Mouse (Mus musculus) heart, embryonic 16.5 days (tissue): ENCODE measurements around the gene Foxp1. TPM values are rescaled to one million over a fixed set of nuclear protein-coding genes. Genes with fewer than 3 reads are reported as not detected.

Source experiments
- ATAC-seq: fragments of 200-750 bp; cut with Nextera tagmentation; replicated peaks from 2 replicates; pipeline ENCODE4 v1.8.0; 2017; ENCODE audit warnings: moderate number of reproducible peaks; ENCODE audit not compliant: insufficient read depth, low FRiP score; ENCODE audit errors: extremely low read depth
- H3K27ac ChIP-seq: fragments of 300-500 bp; sonication (generic); 2 replicates; pipeline ENCODE4 v1.5.1; 2014; ENCODE audit warnings: mild to moderate bottlenecking, low read length, control low read depth, moderate library complexity
- H3K27me3 ChIP-seq: fragments of 300-500 bp; sonication (generic); 2 replicates; pipeline ENCODE4 v1.6.1; 2014; ENCODE audit warnings: low read length, mixed read lengths; ENCODE audit not compliant: control insufficient read depth, insufficient read depth
- H3K36me3 ChIP-seq: fragments of 300-500 bp; sonication (generic); 2 replicates; pipeline ENCODE4 v1.6.1; 2014; ENCODE audit not compliant: control insufficient read depth, insufficient read depth
- H3K4me1 ChIP-seq: fragments of 300-500 bp; sonication (generic); 2 replicates; pipeline ENCODE4 v1.6.1; 2014; ENCODE audit warnings: low read length, mixed read lengths; ENCODE audit not compliant: control insufficient read depth, insufficient read depth
- H3K4me2 ChIP-seq: fragments of 300-500 bp; sonication (generic); 2 replicates; pipeline ENCODE4 v1.6.1; 2014; ENCODE audit warnings: low read depth, mild to moderate bottlenecking, control low read depth, low read length
- H3K4me3 ChIP-seq: fragments of 300-500 bp; sonication (generic); 2 replicates; pipeline ENCODE4 v1.5.1; 2014; ENCODE audit warnings: mild to moderate bottlenecking, control low read depth, low read length
- H3K9ac ChIP-seq: fragments of 300-500 bp; sonication (generic); 2 replicates; pipeline ENCODE4 v1.6.1; 2014; ENCODE audit warnings: low read length, control low read depth
- H3K9me3 ChIP-seq: fragments of 300-500 bp; sonication (generic); replicated peaks from 2 replicates; pipeline ENCODE4 v1.6.1; 2016; ENCODE audit warnings: low read length; ENCODE audit not compliant: control insufficient read depth
- WGBS: fragments of 180-500 bp; shearing (Covaris S2); extraction: QIAGEN DNeasy Blood & Tissue Kit; methylation state at CpG from one replicate; pipeline ENCODE4 v1.1.7; 2014; 5-methylcytosine and 5-hydroxymethylcytosine counted together
- polyA plus RNA-seq: library from polyadenylated mRNA; unstranded; fragments of >200 nt; fragmentation: Nextera tagmentation; extraction: Ambion mirVana; gene quantifications from 2 replicates; pipeline ENCODE4 v1.2.1, GENCODE M21; 2015

The Foxp1 gene
- polyA plus RNA-seq, 1 experiment from 2014 or later = 59.0 TPM

DNA sequence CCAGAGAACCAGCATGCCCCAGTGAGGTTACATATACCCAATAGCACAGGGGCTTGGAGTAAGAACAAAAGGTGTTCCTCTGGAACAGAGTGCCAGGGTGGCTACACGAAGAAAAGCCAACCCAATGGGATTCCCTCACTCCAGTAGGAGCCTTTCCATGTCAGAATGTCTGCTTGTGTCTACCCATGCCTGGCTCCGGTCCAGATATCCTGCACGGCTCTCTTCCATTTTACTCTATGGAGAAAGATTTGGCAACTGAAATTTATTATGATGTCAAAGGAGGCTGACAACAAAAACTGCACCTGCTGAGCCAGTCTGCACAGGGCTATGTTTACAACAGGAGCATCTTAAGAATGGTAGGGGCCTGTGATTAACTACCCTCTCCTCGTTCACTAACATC lies 233.3 kb downstream of the Foxp1 start:
- no peaks in the 10 kb centered on the region for H3K4me1 ChIP-seq
- H3K27me3 ChIP-seq = no peaks in the 10 kb centered on the region
- no peak for ATAC-seq
- H3K9me3 ChIP-seq = no peaks in the 10 kb centered on the region
- H3K9ac ChIP-seq = no peak overlapping the region
- no peaks in the 10 kb centered on the region for H3K36me3 ChIP-seq
- no peak overlapping the region for H3K27ac ChIP-seq
- WGBS = 67% methylated on average over 4 of the region's 4 CpGs
- no peak overlapping the region for H3K4me3 ChIP-seq
- no peak overlapping the region for H3K4me2 ChIP-seq

DNA sequence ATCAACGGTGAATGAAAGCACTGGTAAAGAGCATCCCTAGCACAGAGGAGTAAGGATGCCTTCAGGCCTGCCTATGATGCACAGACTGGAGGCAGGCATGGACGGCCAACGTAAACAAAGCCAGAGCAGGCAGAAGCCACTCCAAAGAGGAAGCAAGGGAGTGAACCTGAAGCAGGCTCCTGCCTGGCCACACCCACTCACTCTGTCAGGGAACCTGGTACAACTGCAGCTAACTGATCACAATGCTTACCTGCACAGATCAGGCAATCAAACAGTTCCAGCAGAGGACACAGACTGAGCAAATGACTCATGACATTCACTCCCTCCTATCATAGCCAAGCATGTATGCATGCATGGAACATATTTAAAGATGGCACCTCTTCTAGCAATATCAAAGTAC lies 237.5 kb downstream of the Foxp1 start:
- WGBS = 60% methylated on average over 3 of the region's 3 CpGs
- no peaks in the 10 kb centered on the region for H3K4me1 ChIP-seq
- H3K9me3 ChIP-seq = no peaks in the 10 kb centered on the region
- no peak overlapping the region for H3K27ac ChIP-seq
- no peak overlapping the region for H3K4me2 ChIP-seq
- H3K36me3 ChIP-seq = no peaks in the 10 kb centered on the region
- no peak for ATAC-seq
- no peak overlapping the region for H3K4me3 ChIP-seq
- no peaks in the 10 kb centered on the region for H3K27me3 ChIP-seq
- H3K9ac ChIP-seq = no peak overlapping the region

DNA sequence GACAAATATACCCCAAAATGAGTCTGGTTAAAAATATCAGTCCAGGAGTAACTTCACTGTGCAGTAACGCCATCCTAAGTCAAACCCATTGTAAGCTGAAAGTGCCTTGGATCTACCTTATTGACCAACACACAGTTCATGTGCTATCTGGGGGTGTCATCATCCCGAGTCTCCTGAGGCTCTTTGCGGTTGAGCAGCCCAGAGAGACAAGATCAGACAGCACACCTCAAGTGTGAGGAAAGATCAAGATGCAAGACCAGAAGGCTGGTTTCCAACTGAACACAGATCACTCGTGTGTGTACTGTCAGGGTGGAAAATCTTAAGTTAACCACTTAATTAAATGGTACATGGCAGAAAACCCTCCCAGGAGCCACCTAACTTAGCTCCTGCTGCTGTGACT lies 238.5 kb downstream of the Foxp1 start:
- Histone ChIP-seq H3K27ac (no peak overlapping the region), H3K4me3 (no peak overlapping the region), H3K9ac (no peak overlapping the region), H3K4me1 (no peaks in the 10 kb centered on the region), H3K27me3 (no peaks in the 10 kb centered on the region), H3K9me3 (no peaks in the 10 kb centered on the region), H3K4me2 (no peak overlapping the region), H3K36me3 (no peaks in the 10 kb centered on the region)
- WGBS = 66% methylated on average over 4 of the region's 4 CpGs
- ATAC-seq = no peak

DNA sequence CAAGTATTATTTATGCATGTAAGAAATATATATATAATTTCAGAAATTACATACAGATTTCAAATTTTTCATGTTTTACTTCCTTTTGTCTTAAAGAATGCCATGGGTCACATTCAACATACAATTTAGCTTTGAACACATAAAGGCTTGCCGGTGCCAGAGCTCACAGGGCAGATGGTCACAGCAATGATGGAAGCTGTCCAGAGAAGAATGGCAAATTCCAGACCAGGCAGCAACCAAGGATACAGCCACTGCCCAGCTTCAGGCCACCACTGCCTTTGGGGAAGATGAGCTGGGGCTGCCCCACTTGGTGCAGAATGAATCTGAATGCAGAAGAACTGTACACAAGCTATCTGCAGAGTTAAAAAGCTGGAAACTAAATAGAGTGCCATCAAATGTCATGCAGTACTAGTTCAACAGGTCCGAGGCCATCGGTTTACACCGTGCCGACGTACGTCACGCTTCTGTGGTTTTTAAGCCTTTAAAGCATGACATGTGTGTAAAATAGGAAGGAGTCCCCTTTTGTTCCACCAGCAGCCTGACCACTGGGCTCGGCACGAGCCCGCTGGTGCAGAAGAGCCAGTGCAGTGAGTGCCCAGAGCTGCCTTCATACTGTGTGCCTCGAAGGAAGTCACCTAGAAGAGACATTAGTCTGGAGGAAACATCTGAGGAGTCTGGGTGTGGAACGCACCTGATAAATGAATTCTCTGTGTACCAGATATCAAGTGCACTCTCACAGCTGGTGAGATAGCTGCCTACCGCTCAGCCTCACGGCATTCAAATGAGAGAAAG lies 239.5 kb downstream of the Foxp1 start:
- no peaks in the 10 kb centered on the region for H3K9me3 ChIP-seq
- no peak overlapping the region for H3K4me3 ChIP-seq
- H3K27me3 ChIP-seq = no peaks in the 10 kb centered on the region
- no peak overlapping the region for H3K9ac ChIP-seq
- 75% methylated on average over 15 of the region's 15 CpGs for WGBS
- no peak overlapping the region for H3K27ac ChIP-seq
- H3K4me1 ChIP-seq = no peaks in the 10 kb centered on the region
- ATAC-seq = no peak
- H3K4me2 ChIP-seq = no peak overlapping the region
- H3K36me3 ChIP-seq = no peaks in the 10 kb centered on the region

DNA sequence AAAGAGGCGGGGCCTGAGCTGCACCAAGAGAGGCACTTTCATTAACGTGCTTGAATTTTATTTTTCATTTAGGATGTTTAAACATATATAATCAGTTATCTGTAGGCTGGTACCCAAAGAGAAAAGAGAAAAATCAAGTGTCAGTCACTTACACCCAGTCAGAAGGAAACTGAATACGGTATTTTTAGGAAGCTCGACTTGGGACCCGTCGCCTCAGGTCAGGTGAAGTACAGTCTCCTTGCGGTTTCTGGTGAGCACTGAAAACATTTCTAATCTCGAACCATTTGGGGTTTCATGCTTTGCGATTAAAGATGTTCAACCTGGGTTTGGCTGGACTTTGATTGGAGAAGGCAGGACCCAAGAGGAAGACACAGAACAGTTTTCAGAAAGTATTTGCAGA lies 241.1 kb downstream of the Foxp1 start:
- no peaks in the 10 kb centered on the region for H3K9me3 ChIP-seq
- no peak overlapping the region for H3K9ac ChIP-seq
- 87% methylated on average over 9 of the region's 9 CpGs for WGBS
- no peaks in the 10 kb centered on the region for H3K36me3 ChIP-seq
- ATAC-seq = no peak
- no peaks in the 10 kb centered on the region for H3K4me1 ChIP-seq
- no peaks in the 10 kb centered on the region for H3K27me3 ChIP-seq
- no peak overlapping the region for H3K4me3 ChIP-seq
- no peak overlapping the region for H3K27ac ChIP-seq
- H3K4me2 ChIP-seq = no peak overlapping the region

DNA sequence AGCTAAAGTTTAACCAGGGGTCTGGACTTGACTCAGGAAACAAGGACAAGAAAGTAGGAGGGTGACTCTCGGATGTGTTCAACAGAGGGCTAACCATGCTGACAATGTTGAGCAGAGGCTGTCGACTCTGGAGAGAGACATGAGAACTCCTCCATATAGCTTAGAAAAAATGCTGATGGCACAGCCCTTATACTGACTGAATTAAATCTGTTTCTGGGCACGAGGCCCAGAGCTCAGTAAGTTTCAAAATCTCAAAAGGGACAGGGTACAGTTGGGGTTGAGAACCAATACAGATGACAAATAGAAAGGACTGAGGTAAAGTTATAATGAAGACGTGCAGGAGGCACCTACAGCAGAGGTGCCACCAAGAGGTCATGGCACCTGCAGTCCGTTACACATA lies 241.9 kb downstream of the Foxp1 start:
- H3K9ac ChIP-seq = no peak overlapping the region
- ATAC-seq = no peak
- H3K27me3 ChIP-seq = no peaks in the 10 kb centered on the region
- 64% methylated on average over 5 of the region's 5 CpGs for WGBS
- H3K4me2 ChIP-seq = no peak overlapping the region
- H3K27ac ChIP-seq = no peak overlapping the region
- H3K36me3 ChIP-seq = no peaks in the 10 kb centered on the region
- H3K9me3 ChIP-seq = no peaks in the 10 kb centered on the region
- H3K4me3 ChIP-seq = no peak overlapping the region
- 0 out of 2 replicates have a peak, but pooled peaks cover 2% of the 10 kb centered on the region for H3K4me1 ChIP-seq

DNA sequence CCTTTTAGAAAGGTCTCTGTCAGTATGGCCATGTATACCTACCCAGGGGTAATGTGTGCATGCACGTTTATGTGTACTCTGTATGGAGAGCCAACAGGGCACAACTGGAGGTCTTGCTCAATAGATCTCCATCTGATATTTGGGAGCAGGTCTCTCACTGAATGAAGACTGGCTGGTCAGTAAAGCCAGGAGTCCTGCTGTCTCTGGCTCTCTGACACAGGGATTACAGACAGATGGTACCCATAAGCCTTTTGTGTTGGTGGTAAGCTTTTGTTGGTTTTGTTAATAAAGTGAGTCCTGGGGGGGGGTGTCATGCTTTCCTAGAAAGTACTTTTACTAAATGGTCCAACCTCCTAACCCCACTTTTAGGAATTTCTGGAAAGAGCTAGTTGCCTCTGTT lies 245.3 kb downstream of the Foxp1 start:
- no peak overlapping the region for H3K4me3 ChIP-seq

DNA sequence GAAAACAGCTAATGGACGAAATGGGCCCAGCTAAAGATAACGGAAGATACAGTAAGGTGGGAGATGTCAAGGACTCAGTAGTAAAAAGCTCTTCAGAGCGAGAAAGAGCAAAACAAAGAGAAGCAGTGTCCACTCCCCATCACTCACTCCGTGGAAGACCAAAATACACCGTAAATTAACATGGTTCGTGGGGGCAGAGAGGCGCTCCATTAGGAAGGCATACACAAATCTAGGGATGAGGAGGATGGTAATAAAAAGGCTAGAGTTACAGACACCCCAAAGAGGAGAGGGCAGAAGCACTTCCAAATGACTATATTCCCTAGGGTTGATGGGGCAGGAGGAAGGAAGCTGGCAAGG lies 246.2 kb downstream of the Foxp1 start:
- no peaks in the 10 kb centered on the region for H3K27me3 ChIP-seq

More for the DNA sequence above, 245.3 kb downstream of the Foxp1 start:
- Histone ChIP-seq H3K27me3 (no peaks in the 10 kb centered on the region), H3K9me3 (no peaks in the 10 kb centered on the region), H3K9ac (no peak overlapping the region), H3K4me2 (no peak overlapping the region), H3K4me1 (0 out of 2 replicates have a peak, but pooled peaks cover 2% of the 10 kb centered on the region), H3K36me3 (no peaks in the 10 kb centered on the region), H3K27ac (no peak overlapping the region)
- 85% methylated on average over 1 of the region's 1 CpGs for WGBS
- no peak for ATAC-seq

DNA sequence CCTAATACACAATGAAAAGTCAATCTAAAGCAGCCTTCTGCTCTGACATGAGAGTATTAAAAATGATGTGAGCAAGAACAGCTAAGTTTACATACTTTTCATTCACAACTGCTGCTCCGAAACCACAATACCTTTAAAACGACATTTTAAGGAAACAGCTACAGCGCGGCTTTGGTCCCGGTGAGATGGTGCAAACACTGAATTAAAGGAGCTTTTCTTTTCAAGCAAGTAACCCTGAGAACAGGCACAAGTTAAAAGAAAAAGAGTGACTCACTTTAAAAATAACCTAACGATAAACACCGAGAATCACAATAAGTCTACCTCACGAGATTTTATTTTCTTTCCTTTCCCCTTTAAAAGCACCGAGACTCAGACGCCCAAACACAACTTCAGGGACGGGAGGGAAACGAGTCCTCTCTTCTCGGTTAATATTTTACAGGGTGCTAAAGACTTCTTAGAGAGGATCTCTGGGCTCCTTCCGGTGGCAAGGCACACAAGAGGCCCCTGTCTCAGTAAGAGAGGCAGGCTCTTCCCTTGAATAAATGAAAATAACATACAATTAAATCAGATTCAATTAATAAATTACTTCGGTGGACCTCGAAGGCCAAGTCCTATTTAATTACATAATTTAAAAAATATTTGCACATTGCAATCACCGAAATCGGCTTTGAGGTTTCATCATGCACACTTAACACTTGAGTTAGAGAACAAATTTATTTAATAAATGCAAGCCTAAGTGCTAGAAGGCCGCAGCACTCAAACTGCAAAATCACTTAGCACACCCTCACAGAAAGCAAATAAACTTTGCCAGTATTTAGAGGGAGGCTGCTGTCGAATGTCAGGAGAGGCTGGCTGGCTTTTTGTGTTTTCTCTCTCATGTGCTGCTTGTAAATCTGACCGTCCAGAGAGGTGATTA lies 246.9 kb downstream of the Foxp1 start:
- Histone ChIP-seq H3K4me2 (no peak overlapping the region), H3K36me3 (no peaks in the 10 kb centered on the region), H3K4me1 (0 out of 2 replicates have a peak, but pooled peaks cover 2% of the 10 kb centered on the region), H3K4me3 (no peak overlapping the region), H3K27me3 (no peaks in the 10 kb centered on the region), H3K9me3 (no peaks in the 10 kb centered on the region), H3K9ac (no peak overlapping the region), H3K27ac (no peak overlapping the region)
- 55% methylated on average over 21 of the region's 21 CpGs for WGBS
- no peak for ATAC-seq

More for the DNA sequence above, 246.2 kb downstream of the Foxp1 start:
- Histone ChIP-seq H3K9me3 (no peaks in the 10 kb centered on the region), H3K9ac (no peak overlapping the region), H3K4me3 (no peak overlapping the region), H3K27ac (no peak overlapping the region), H3K4me1 (0 out of 2 replicates have a peak, but pooled peaks cover 2% of the 10 kb centered on the region), H3K4me2 (no peak overlapping the region), H3K36me3 (no peaks in the 10 kb centered on the region)
- 49% methylated on average over 7 of the region's 7 CpGs for WGBS
- no peak for ATAC-seq
